Mouse (Mus musculus): ENCODE data around the gene Nkx2-2. TPM values are rescaled to one million over a fixed set of nuclear protein-coding genes. Genes with fewer than 3 reads are reported as not detected.

Gene Nkx2-2
- polyA plus RNA-seq, 1 experiment from 2014 or later, result not detected

DNA sequence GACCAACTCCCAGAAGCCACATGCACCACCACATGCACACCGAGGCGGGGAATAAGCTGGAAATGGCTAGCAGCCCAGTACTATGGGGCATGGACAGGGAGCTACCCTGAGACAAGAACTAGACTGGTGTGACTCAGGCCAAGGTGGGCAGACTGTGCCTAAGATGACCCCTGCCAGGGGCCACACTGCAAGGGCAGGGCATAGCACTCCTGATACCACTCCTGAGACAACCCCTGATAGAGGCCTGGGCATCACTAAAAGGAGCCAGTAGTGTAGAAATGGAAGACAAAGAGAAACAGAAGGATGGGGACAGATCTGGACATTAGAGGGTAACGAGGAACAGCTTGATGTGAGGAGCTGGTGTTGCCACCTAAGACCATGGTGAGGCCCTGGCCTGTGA is 28.7 kb downstream of the Nkx2-2 start:
- DNase-seq (no peak), ATAC-seq (ENCODE audit: insufficient read depth) (no peak)
- Histone ChIP-seq H3K9me3 (ENCODE audit: low read depth, low read length) (no peaks in the 10 kb centered on the region), H3K4me3 (ENCODE audit: low read depth, low read length) (no peak overlapping the region), H3K27ac (ENCODE audit: low read depth) (no peak overlapping the region), H3K27me3 (ENCODE audit: insufficient read depth, low read length) (no peaks in the 10 kb centered on the region), H3K9ac (no peak overlapping the region), H3K4me2 (no peak overlapping the region), H3K4me1 (ENCODE audit: insufficient read depth) (no peaks in the 10 kb centered on the region), H3K36me3 (ENCODE audit: insufficient read depth) (no peaks in the 10 kb centered on the region)
- TF ChIP-seq CTCF (IDR thresholded peaks at IDR 0.05; ENCODE audit: low read depth), result no peak
- 82% methylated on average over 3 of the region's 3 CpGs for WGBS

DNA sequence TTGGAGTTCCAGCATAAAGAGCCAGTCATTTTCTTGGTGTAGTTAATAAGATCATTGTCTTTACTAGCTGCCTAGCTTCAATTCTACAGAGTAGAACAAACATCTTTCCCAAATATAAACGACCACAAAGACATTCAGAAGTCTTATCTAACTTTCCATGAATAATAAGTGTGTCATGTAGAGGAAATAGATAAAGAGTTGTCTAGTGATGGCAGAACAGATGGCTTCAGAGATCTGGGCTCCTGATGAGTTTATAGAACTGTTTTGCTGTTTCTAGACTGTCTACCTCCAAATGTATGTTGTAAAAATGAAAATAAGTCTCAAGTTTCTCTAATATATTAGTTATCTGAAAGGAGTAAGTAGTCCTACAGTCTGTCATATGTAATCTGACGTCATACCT is 41.5 kb downstream of the Nkx2-2 start:
- Histone ChIP-seq H3K4me3 (ENCODE audit: low read depth, low read length) (no peak overlapping the region), H3K9ac (no peak overlapping the region), H3K27me3 (ENCODE audit: insufficient read depth, low read length) (no peaks in the 10 kb centered on the region), H3K27ac (ENCODE audit: low read depth) (no peak overlapping the region), H3K9me3 (ENCODE audit: low read depth, low read length) (no peaks in the 10 kb centered on the region), H3K36me3 (ENCODE audit: insufficient read depth) (no peaks in the 10 kb centered on the region), H3K4me1 (ENCODE audit: insufficient read depth) (no peaks in the 10 kb centered on the region), H3K4me2 (no peak overlapping the region)
- DNase-seq (no peak), ATAC-seq (ENCODE audit: insufficient read depth) (no peak)
- TF ChIP-seq CTCF (IDR thresholded peaks at IDR 0.05; ENCODE audit: low read depth), result no peak
- 50% methylated on average over 2 of the region's 2 CpGs for WGBS

Other genes starting within 250 kb of the Nkx2-2 start
- gene Xrn2, start 181.2 kb downstream of the Nkx2-2 start, polyA plus RNA-seq (2014; fragmentation: Nextera tagmentation; extraction: Ambion mirVana), result 103 and 104 TPM in 2 replicates
- gene Nkx2-4, start 108.8 kb downstream of the Nkx2-2 start, polyA plus RNA-seq (2014; fragmentation: Nextera tagmentation; extraction: Ambion mirVana), result not detected in 2 replicates
- 0.07 TPM in 1 of 2 replicates, not detected in the other for gene Pax1, start 167.7 kb upstream of the Nkx2-2 start, polyA plus RNA-seq (2014; fragmentation: Nextera tagmentation; extraction: Ambion mirVana)